Mouse (Mus musculus): ENCODE data around the gene Fam92b.
A peak's percentile ranks its signal among the peaks of the same experiment; 100 is the strongest.

Fam92b gene

DNA sequence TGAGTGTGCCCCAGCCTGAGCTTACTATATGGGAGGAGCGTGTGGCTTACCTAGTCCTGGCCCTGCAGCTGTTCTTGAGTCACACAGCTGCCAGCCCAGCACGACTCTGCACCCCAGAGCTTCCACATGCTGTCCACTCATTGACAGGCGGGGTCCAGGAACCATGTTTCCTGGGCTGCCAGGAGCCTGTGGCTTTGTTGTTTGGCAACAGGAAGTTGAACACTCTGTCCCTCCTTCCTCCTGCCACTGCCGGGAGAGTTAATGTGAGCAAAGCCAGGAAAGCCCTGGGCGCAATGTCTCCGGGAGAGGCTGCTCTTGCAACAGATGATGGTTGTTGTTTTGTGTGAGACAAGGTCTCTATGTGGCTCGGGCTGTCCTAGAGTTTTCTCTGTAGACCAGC, 24.6 kb downstream of the Fam92b start:
- DNase-seq (ENCODE audit: low spot score in 2 of 2): no peak

DNA sequence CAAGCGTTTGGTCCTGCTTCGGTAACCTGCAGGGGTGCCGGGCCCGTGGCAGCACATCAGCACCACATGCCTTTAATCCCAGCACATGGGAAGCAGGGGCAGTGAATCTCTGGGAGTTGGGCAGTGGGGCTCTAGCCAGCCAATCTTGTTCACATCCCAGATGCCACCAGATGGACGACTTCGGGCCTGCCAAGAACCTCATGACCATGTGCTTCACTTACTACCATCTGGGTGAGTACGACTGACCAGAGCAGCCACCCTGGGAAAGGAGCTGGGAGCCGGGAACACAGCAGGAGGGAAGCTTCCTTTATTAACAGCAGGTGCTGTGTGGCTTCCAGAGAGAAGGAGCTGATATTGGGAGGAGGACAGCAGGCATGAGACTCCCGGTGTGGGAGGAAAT, 26.1 kb downstream of the Fam92b start:
- DNase-seq (ENCODE audit: low spot score in 2 of 2): no peak

DNA sequence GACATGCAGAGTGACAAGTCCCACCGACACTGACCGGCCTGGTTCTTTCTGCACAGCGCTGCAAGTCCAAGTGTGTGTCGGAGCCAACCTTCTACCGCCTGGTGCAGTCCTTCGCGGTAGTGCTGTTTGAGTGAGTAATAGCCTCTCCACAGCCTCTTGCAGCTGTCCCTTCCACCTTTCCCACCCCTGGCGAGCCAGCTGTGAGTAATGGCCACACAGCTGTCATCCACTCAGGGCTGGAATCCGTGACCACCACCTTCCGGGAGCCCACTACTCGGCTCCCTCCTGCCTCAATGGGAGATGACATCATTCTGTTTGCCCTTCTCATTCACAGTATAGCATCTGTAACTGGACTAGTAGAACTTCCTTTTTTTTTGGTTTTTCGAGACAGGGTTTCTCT, 27.2 kb downstream of the Fam92b start:
- DNase-seq (ENCODE audit: low spot score in 2 of 2): no peak

DNA sequence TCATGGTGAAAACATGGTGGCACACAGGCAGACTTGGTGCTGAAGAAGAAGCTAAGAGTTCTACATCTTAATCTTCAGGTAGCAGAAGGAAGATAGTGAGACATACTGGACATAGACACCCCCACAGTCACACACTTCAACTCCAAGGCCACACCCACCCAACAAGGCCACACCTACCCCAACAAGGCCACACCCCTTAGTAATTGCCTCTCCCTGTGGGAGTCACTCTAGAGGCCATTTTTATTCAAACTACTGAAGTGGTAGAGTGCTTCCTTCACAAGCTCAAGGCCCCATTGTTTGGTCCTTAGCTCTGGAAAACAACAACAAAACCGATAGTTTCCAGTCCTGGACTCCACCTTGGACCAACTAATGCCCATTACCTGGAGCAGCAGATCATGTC, 31.2 kb downstream of the Fam92b start:
- DNase-seq (ENCODE audit: low spot score in 2 of 2): no peak

GRCm38 (mm10) chr8:120144652-120145301, 32.5 kb downstream of the Fam92b start:
- no peak for DNase-seq (ENCODE audit: low spot score in 2 of 2)

GRCm38 (mm10) chr8:120143911-120144651, 33.2 kb downstream of the Fam92b start:
- no peak for DNase-seq (ENCODE audit: low spot score in 2 of 2)

GRCm38 (mm10) chr8:120140769-120141168, 36.5 kb downstream of the Fam92b start:
- DNase-seq (ENCODE audit: low spot score in 2 of 2): no peak

- DNase-seq (ENCODE audit: low spot score in 2 of 2): no peak
Observed at GRCm38 (mm10) chr8:120138958-120139357, 38.3 kb downstream of the Fam92b start.

- DNase-seq (ENCODE audit: low spot score in 2 of 2): peak; percentile 51 to 76
Observed at GRCm38 (mm10) chr8:120136618-120137017, 40.6 kb downstream of the Fam92b start.

DNA sequence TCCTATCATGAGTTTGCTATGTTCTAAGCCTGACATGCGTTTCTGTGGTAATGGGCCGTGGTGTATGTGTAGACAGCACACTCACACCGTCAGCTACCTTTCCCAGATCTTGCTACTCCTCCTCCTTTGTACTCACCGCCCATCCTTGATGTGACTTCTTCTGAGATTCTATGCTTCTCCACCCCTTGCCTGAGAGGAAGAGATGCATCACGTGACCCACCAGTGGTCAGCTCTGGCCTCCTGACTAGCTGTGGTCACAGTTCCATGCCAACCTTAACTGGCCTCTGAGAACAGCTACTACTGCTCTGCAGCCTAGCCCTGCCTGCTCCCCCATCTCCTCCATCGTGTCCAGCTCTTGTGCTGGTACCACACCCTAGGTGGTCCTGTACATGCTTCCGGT, 41.6 kb downstream of the Fam92b start:
- no peak for DNase-seq (ENCODE audit: low spot score in 2 of 2)

GRCm38 (mm10) chr8:120133169-120133568, 44.1 kb downstream of the Fam92b start:
- no peak for DNase-seq (ENCODE audit: low spot score in 2 of 2)

GRCm38 (mm10) chr8:120131158-120131557, 46.1 kb downstream of the Fam92b start:
- no peak for DNase-seq (ENCODE audit: low spot score in 2 of 2)

- no peak for DNase-seq (ENCODE audit: low spot score in 2 of 2)
Observed at GRCm38 (mm10) chr8:120129547-120129946, 47.7 kb downstream of the Fam92b start.

DNA sequence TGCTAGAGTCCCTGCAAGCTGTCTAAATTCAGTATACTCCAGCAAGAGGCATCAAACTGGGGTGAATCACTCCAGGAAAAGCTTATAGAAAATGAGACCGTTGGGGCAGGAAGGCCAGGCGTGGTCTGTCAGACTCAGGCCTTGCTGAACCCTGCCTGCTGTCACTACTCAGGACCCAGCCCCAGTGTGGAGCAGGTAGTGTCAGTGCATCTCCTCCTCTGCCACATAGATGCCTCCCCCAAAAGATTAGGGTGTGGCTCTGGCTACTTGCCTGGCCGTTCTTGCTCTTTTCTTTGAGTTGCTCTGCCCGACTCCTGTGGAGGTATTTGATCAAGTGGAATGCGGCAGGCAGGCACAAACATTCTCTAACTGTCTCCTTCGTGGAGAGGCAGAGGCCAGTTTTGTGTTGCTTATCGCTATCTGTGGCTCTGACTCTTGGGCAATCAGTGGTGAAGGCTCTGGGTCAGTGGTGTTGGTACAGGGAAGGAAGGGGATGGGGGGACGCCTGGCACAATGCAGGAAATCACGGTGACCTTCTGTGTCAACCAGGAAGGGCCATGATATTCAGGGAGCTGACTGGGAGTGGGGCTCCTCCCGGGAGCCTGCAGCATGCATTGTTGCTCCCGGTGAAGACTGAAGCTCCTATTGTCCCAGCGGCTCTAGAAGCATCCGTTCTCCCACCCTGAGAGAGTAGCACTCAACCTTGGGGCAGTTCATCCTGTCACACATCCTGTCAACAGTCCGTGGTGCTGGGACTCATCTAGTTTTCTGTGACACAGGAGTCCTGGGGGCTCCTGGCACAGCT, 50.7 kb downstream of the Fam92b start:
- no peak for DNase-seq (ENCODE audit: low spot score in 2 of 2)

DNA sequence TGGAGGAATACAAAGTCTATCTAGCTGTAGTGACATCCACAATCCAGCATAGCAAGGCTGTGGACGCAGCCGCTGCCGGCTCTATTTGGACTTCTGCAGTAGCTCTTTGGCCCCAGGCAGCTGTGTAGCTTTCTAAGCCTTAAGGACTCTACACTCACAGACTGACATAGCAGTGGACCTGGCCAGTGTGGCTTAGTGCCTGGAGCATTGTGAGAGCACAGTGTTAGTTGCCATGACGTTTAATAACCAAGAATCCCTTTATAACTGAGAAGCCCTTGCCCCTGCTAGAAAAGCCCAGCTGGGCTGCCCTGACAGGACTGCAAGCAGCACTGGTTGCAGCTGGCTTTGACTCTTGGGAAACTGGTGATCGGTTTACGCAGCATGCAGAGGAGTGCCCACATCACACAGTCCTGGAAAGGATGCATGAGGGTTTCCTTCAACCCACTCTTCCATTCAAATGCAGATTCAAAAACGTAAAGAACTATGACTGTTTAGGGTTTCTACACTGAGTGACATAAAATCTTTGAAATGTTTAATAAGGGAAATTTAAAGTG, 52.4 kb downstream of the Fam92b start:
- no peak for DNase-seq (ENCODE audit: low spot score in 2 of 2)

GRCm38 (mm10) chr8:120124261-120124660, 53.0 kb downstream of the Fam92b start:
- no peak for DNase-seq (ENCODE audit: low spot score in 2 of 2)

DNA sequence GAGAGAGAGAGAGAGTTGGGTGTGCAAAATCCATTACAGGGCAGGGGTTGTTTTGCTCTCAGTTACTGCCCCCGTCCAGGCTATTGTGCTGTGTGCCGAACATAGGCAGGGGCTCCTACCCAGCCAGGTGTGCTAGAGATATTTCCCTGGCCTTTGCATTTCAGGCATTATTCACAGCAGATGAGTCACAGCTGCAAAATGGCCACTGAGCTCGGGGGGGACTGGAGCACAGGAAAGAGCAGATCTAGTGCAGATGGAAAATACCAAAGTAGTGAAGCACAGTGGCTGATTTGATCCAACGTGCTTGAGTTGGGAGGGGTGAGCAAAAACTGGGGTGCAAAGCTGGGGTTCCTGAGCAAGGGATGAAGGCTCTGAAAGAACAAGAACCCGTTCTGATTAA, 56.3 kb downstream of the Fam92b start:
- DNase-seq (ENCODE audit: low spot score in 2 of 2): no peak

DNA sequence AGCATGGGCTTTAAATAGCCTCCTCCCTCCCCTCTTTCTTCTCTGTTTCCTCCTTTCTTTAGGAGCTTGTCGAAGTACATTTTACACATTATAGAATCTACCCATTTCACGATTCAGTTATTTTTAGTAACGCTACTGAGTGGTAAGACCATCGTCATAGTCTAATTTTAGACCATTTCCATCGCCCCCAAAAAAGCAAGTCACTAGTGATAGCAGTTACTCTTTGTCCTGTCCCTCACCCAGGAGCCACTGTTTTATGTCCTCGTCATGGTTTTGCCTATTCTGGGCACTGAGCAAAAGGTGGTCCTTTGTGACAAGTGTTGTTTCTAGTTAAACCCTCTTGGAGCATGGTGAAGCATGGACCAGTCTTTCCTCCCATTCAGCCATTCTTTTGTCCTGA, 57.3 kb downstream of the Fam92b start:
- DNase-seq (ENCODE audit: low spot score in 2 of 2): no peak

- no peak for DNase-seq (ENCODE audit: low spot score in 2 of 2)
Observed at GRCm38 (mm10) chr8:120119429-120119828, 57.8 kb downstream of the Fam92b start.

- no peak for DNase-seq (ENCODE audit: low spot score in 2 of 2)
Observed at GRCm38 (mm10) chr8:120118847-120119246, 58.4 kb downstream of the Fam92b start.

DNA sequence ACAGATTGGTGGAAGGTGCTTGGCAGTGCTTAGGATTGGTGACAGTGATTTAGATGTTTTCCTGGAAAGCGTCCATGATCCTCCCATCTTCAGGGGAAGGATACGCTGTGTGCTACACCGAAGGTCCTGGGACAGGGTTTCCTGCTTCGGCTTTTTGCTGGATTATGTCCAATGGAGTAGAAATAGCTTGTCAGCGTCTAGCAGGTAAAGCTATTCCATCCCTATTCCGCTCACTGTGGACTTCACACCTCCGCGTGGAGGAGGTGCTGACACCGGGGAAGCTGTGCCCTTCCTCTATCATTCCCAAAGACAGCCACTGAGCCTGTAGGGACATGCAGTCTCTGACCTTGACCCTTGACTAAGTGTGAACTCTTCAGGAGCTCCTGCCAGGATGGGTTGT, 59.1 kb downstream of the Fam92b start:
- no peak for DNase-seq (ENCODE audit: low spot score in 2 of 2)

DNA sequence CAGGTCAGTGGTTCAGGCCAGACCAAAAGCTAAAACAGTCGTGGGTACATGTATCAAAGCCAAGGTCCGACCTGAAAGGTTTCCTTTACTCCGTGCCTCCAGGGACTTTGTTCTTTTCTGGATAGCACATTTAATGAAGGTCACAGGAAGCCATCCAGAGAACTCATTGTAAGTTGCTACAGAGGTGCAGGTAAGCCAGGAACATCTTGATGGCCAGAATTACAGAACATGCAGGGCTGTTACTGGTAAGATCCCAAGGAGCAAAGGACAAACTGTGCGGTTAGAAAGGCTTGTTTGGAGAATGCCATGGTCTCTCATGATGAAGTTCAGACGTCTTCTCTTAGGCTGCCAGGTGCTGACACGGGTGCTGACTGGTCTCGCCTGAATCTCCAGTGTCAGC, 60.7 kb downstream of the Fam92b start:
- DNase-seq (ENCODE audit: low spot score in 2 of 2): no peak
